Mouse (Mus musculus): Measurements from ENCODE around the gene Fbxo31.

Gene Fbxo31

DNA sequence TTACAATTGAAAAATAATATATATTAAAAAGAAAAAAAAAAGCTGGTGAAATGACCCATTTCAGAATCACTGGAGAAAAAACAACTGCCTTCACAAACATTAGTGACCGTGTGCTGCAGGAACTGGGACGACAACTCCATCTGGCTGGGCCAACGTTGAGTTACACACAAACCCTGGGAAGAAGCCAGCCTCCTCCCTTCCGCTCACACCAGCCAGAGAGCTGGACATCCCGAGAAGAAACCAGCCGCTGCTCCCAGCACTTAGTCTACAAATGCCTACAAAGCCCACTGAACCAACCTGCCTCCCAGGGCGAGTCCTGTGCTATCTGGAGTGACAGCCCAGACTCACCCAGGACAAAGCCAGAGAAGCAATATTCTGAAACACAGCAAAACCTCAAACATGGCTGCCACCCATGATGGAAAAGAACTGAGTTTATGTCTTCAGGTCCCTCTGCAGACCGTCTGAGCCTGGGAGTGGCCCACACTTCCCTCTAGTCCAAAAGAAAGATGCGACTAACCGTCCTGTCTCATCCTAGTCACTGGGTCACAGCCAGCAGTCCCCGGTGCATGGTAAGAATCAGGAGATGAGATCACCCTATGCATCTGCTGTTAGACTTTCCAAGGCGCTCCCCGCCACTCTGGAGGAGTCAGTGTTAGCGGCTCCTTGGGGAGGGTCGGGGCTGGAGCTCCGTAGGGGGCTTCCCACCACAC is 16.8 kb downstream of the Fbxo31 start:
- in situ Hi-C loops (cut with MboI; ENCODE audit: unreplicated experiment in 2 of 2), result no loop called here

DNA sequence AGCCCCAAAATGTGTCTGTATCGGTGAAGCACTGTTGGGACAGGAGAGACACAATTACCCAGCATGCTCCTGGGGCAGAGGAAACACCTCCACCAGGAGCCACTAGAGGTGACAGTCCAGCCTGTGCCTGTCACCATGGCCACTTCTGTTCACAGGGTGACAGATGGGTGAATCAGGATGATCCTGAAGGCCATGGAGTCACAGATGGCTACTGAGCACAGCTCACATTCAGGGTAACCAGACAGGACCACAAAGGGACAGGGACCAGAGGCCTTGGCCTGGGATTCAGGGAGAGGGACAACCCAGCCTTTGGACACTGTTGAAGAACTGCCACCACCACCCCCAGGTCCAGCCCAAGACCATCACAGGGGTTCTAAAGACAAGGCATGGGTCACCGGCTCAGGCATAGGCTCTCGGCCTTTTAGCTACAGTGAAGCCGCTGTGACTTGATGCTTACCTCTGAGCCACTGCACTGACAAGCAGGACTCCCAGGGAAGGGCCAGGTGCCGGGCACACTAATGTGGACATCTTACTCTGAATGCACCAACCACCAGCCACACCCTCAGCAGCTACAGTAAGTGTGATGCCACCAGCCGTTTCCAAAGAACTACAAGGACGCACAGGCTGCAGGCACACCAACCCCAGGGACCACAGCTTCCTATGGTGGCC is 18.0 kb downstream of the Fbxo31 start:
- in situ Hi-C loops (cut with MboI; ENCODE audit: unreplicated experiment in 2 of 2), result no loop called here

DNA sequence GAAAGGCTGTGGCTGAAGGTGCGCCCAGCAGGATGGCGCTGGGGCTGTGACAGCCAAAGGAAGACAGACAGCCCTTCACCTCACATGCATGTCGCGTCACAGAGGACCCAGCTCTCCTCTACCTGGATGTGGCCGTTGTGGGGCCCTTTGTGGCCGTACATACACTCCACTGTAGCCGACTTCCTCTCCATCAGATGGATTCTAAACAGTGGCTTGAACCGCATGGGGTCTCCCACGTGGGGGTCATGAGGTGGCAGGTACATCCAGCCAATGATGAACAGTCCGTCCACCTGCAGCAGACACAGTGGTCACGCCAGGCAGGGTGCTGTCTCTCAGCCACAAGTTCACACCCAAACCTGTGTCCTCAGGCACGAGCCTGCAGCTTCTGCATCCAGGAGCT is 18.8 kb downstream of the Fbxo31 start:
- in situ Hi-C loops (cut with MboI; ENCODE audit: unreplicated experiment in 2 of 2), result no loop called here

DNA sequence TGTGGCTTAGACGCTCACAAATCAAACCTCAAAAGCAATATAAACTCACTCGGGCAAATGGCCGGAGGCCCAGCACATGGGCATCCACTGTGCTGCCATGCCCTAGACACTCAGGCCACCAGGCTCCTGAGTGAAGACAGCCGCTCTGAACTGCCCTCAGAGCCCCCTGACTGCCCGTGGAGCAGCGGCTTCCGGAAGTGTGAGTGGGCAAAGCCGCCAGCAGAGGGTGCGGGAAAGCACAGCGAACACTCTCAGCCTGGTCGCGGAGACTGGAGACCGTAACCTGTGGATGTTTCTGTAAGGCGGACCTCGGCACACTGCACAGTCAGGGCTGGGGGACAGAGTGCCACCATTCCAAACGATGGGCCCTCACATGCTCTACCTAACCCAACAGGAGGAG is 20.1 kb downstream of the Fbxo31 start:
- in situ Hi-C loops (cut with MboI; ENCODE audit: unreplicated experiment in 2 of 2), result no loop called here

DNA sequence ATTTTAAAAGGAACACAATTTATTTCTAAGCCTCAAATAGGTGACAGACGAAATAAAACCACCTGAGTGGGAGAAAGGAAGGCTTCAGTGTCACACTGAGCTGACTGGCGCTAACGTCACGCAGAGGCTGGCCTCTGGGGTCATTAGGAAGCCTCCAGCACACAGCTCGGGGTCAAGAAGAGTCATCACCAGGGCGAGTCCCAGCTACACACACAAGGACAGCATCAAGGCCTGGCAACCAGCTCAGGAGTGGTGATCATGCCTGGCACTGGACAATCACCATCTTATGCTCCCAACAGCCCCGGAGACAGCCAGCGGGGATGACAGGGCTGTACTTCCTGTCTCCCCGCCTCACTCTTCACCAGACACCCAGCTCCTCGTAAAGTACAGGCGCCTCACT is 20.9 kb downstream of the Fbxo31 start:
- in situ Hi-C loops (cut with MboI; ENCODE audit: unreplicated experiment in 2 of 2), result no loop called here

DNA sequence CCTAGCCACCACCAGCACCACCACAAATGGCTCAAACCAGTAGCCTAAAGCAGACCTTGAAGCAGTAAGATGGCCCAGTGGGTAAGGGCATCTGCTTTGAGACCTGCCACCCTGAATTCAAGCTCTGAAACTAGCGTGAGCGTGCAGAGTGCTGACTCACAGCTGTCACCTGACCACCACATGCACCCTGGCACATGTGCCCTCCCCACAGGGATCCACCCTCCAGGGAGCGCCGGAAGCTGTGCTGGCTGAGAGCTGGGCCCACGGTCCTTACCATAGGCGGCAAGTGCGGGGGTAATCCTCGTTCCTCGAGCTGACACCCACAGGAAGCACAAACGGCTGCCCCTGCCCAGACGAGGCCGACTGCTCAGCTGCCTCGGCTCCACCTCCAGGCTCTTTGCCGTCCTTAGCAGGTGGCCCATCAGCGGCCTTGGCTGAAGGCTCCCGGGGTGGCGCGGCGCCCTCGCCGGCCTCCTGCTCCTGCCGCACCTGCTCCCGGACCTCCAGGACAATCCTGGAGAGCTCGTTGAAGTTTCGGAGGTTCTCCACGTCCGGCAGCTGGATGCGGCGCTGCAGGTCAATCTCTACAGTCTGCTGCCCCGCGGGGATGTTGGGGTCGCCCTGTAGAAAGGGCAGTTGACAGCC is 24.7 kb downstream of the Fbxo31 start:
- in situ Hi-C loops (cut with MboI; ENCODE audit: unreplicated experiment in 2 of 2), result no loop called here

DNA sequence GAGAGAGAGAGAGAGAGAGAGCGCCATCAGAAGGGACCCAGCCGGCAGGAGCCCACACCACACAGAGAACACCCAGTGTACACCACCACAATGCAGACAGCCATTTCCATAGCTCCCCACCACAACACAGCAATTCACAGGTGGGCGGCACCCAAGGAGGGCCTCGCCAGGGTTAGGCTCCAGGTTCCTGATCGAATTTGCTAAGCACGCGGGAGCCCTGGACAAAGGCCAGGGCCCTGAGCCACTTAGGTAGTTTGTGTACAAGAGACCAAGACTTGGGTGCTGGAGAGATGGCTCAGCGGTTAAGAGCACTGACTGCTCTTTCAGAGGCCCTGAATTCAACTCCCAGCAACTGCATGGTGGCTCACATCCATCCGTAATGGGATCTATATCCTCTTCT is 26.1 kb downstream of the Fbxo31 start:
- in situ Hi-C loops (cut with MboI; ENCODE audit: unreplicated experiment in 2 of 2), result no loop called here

DNA sequence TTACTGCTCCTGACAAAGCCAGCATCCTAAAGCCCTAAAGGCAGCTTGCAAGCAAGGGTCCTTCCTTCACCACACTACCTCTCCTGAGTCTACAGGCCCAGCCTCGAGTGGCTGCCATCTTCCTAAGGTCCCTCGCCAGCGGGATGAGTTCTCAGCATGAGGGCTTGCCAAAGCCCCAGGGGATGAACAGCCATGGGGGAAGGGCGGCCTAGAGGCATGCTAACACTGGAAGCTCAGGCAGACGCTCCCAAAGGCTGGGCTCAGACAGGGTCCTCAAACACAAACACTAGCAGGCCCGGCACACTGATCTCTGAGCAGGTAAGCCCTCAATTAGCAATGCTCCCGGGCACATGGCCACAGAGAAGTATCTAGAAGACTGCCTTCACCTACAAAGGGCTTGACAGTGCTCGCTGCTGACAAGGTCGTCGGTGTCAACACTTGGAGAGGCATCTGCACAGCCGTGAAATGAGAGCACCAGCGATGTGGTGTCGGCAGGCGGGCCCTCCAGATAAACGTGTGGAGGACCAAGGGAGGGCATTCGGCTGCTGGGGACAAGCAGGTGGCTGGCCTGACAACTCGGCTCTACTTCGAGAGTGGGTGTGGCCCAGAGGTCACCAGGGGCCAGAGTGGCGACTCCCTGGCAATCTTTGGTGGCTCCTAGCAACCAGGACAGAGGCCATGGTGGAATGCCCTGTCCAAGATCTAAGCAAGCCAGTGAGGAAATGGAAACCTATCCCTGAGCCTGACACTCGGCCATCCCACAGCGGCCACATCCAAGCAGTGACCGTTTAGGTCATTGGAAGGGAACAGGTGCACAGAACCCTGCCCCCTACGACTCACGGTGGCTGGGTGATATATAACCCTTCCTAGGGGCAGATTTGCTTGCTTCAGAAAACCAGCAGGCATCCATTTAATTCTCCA is 27.3 kb downstream of the Fbxo31 start:
- in situ Hi-C loops (cut with MboI; ENCODE audit: unreplicated experiment in 2 of 2), result no loop called here

DNA sequence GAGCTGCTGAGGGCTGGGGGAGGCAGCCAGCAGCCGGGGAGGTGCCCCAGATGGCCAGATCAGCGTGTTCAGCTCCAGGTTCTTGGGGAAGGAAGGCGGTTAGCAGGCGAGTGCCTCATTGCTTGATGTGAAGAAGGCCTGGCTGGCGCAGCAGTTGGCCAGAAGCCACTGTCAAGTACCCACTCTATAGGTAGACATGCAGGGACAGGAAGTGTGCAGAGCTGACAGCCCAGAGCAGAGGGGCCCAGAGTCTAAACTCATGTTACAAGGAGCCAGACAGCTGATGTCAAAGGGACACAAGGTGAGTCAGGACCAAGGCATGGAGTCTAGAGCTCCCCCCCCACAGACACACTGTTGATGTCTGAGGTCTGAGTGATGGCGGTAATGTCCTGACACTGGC is 28.6 kb downstream of the Fbxo31 start:
- in situ Hi-C loops (cut with MboI; ENCODE audit: unreplicated experiment in 2 of 2), result no loop called here

DNA sequence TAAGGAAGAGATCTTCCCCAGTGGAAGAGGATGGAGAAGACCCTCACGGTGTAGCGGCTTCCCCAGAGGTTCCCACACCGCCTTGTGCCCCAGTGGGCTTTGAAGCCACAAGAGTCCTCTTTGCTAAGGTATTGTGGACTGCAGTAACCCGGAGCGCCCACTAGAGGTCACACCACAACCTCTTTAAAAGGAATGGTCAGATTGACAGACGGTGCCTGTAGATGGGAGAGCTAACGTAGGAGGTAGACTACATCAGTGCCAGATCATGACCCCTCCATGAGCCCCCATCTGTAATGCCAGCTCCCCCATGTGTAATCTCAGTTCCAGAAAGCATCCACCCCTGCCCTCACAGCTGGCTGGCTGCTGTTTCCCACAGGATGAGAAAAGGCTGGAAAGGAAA is 31.5 kb downstream of the Fbxo31 start:
- in situ Hi-C loops (cut with MboI; ENCODE audit: unreplicated experiment in 2 of 2), result loop anchor here (5.0 kb wide), 3 partner anchors 45 to 140 kb away; partner anchors contain the start of gene Map1lc3b (in 1 of the 2)

DNA sequence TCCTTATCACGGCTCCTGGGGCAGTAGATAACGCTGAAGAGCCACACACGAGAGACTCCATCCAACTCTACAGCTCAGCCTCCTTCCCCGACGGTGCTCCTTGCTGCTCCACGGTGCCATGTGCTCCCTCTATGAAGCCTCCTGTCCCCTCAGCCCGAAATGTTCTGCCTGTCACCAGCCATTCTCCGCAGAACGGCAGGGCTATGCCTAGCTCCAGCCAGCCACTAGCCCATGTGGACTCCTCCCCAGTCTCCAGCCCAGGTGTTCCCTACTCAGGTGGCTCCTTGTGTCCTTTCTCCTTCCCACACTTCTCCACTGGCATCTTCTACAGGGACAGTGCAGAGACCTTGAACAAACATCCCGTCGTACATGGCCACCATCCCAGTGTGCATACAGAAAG is 33.7 kb downstream of the Fbxo31 start:
- in situ Hi-C loops (cut with MboI; ENCODE audit: unreplicated experiment in 2 of 2), result loop anchor here (5.0 kb wide), 3 partner anchors 47 to 142 kb away; partner anchors contain the start of gene Map1lc3b (in 1 of the 2)

DNA sequence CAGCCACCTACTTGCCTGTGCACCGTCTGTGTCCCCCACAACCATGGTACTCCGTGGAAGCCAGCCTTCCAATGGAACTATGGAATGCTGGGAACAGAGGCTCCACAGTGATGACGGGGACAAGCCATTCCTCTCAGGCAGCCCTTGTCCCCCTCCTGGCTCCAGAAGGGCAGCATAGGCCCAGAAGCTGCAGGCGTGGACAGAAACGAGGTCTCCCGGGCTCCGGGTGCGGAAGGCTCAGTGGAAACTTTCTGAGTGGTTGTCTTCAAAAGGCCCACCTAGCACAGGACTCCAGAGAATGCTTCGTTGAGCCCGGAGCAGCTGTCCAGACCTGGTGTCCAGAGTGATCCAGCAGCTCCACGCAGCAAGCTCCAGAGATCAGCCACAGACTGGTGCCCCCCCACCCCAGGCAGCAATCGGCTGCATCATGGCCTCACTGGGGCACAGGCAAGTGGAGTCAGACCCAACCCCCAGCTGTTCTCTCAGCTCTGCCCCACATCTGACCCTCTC is 34.3 kb downstream of the Fbxo31 start, which contains the start of gene 1700018B08Rik:
1700018B08Rik (minus strand) TSS at position 45 of the 510 bp plus-strand sequence.
- in situ Hi-C loops (cut with MboI; ENCODE audit: unreplicated experiment in 2 of 2), result no loop called here

DNA sequence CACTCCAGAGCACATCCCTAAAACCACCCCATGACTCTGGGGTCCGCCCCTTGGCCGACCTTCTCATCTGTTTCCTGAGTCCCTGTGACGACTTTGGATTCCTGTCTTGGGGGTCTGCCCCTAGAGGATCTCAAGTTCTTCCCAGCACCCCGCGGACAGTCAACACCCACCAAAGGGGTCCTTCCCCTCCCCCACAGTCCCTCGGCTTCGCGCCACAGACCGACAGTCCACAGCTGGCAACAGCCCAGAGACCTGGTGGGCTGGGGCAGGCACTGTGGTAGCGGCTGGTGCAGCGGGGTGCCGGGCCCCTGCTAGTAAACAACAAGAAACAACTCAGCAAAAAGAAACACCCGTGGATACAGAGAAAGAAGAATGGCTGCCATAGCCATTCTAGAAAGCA is 35.7 kb downstream of the Fbxo31 start:
- in situ Hi-C loops (cut with MboI; ENCODE audit: unreplicated experiment in 2 of 2), result no loop called here

DNA sequence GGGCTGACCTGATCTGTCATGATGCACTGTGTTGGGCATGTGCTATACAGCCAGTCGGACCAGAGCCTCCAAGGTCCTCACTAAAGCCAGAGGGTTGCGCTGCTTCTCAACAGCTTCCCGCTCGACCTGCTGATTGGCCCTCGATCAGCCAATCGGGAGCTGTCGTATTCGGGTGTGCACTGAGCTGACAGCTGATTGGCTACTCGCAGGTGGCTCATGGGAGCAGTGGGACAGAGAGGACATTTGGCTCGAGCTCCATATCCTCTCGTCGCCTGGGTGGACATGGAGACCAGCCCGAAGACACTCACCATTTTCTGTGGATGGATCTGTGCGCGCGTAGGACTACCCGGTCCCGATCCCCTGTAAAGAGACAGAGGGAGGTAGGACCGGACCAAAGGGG is 36.7 kb downstream of the Fbxo31 start:
- in situ Hi-C loops (cut with MboI; ENCODE audit: unreplicated experiment in 2 of 2), result no loop called here

DNA sequence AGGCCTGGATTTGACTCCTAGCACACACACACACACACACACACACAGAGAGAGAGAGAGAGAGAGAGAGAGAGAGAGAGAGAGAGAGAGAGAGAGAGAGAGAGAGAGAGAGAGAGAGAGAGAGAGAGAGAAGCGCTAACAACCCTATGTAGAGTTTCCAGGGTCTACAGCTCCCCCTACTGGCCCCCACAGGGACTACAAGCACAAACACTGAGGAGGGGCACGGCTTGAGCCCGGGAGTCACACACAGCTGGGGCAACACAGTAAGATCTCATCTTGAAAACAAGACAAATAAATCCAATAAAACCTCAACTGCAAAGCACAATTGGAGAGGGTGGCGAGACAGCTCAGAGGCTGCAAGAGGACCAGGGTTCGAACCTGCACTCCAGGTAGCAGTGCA is 46.2 kb downstream of the Fbxo31 start:
- in situ Hi-C loops (cut with MboI; ENCODE audit: unreplicated experiment in 2 of 2), result no loop called here

DNA sequence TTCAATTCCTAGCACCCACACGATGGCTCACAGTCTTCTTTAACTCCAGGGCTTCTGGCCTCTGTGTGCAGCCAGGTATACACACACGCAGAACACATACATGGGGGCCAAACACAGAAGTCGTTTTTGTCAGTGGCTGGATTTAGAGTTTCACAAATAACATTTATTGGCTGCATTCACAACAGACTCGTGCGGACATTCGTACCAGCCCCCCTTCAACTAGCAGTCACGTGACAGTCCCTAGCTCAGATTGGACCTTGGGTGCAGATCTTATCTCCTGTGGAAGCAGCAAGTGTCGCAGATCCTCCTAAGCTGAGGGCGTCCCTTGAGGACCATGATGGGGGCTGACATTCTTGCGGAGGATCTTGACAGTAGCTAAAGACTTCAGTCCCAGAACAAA is 48.0 kb downstream of the Fbxo31 start:
- in situ Hi-C loops (cut with MboI; ENCODE audit: unreplicated experiment in 2 of 2), result no loop called here

DNA sequence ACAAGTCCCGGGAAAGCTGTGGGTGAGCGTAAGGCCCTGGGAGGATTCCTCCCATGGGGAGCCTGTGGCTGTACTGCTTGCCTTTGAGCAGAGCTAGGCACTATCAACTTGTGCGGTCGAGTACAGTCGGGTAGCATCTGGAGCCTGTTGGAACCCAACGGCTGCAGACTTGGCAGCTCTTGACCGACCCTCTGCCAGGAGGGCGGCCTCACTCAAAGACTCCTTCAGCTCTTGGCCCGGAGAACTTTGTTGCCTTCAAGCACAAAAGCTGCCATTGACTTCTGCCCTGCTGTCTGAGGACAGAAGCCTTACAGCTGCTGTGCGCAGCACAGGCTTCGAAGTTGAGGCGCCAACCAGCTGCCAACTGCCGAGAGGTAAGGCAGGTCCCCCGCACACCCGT is 49.8 kb downstream of the Fbxo31 start:
- in situ Hi-C loops (cut with MboI; ENCODE audit: unreplicated experiment in 2 of 2), result no loop called here

DNA sequence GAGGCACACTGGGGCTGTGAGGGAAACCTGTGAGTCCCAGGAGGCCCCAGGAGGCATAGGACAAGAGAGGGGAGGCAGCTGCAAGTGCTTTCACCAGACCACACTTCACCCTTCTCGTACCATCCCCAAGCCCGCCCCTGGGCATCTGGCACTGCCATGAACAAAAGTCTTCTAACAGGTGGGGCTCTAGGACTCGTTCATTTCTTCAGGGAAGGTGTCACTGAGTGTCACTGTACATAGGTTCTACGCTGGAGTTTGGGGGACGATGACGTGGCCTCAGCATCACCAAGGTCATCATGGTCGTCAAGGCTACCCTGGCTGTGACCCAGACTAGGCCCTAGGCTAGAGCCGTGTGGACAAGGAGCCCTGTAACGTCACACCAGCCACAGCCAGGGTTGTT is 50.9 kb downstream of the Fbxo31 start:
- in situ Hi-C loops (cut with MboI; ENCODE audit: unreplicated experiment in 2 of 2), result no loop called here

DNA sequence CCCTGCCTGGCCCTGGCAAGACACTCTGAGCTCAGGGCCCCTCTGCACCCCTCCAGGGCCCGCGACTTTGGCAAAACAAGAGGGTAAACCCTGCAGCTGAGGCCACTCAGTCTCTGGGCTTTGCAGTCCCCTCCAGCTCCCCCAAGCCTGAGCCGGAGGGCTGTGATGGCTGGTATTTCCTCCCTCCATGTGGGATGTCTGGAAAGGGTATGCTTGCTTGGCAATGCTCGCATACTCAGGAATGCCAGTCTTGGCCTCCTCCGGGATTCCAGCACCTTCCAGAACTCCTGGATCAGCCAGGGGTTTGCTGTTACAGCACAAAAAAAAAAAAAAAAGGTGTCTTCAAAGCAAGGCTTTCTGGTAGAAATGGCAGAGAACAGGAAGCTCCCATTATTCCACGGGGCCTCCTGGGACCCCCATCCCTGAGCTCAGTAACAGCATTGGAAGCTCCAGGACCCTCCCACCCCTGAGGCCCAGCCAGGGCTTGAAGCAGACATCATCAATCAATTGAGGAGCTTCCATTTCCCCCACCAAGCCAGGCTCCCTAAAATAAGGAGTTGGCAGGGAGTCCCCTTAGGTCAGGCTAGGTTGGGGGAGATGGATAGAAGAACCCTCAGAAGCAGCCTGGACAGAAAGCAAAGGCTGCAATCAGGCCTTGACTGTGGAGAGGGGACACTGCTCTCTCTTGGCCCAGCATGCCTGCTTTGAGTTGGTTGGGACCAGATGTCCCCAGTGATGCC is 51.6 kb downstream of the Fbxo31 start:
- in situ Hi-C loops (cut with MboI; ENCODE audit: unreplicated experiment in 2 of 2), result no loop called here
